Mouse (Mus musculus) cerebellum, adult 8-10 months (tissue): ENCODE measurements around the gene Donson.
"Not testable (repeated sequence)": the region's sequence is repeated elsewhere in the genome, so short reads cannot be mapped to it uniquely, and the experiment has no call there.

Experiments used
- DNase-seq: peaks from one replicate; pipeline ENCODE4 v3.0.0; 2022

Donson gene

DNA sequence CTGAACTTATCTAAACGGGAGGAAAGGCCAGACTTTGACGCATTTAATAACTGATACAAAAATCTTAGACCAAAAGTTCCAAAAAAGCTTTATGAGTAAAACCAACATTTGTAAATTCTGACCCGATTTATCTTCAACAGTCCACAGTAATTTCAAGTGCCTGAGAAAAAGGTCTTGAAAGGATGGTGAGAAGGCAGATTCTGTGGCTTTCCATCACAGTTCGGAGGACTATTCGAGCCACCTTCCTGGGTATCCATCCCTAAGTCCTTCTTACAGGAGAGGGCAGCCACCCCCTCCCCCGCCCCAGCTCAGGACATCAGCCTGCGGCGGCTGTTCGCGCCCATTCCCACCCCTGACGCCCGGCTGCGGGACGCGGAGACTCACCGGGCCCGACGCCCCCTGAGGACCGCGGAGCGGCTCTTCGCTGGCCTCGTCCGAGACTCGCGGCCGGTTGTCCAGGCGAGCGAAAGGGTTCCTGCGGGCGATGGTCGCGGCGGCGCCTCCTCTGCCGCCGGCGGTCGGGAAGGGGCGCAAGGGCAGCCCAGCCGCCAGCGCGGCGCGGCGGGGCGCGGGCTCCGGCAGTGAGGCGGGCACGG is 449 bp downstream of the Donson start:
- no peak for DNase-seq

DNA sequence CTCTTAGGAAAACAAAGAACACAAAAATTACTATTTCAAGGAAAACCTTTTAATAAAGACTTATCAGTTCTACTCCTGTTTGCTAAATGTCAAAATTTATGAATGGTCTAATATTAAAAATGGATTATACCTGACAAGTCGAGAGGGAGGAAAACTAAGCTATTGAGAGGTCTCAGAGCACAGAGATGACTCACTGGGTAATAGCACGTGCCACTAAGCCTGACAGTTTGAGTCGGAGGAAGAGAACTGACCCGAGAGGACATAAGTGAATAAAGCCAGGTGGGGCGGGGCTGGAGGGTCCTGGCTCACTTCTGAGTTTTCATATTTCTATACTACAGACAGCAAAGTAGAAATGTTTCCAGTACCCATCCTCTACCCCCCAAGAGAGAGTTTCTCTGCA is 2.2 kb downstream of the Donson start:
- no peak for DNase-seq

DNA sequence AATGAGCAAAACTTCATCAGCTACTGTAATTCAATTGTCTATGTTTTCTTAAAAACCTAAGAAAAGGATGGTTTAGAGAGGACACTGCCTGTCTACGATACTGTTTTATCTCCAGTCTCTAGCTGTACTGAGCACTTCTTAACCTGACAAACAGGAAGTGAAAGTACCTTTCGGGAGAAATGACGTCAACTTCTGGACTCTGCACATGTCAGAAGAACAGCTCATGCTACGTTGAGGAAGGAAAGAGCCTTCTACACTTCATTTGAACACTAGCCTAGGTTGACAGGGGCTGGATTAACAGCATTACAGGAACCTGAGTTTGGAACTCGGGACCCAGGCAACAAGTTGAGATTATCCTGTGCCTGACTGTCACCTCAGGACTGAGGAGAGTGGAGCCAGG is 3.0 kb downstream of the Donson start:
- no peak for DNase-seq

GRCm38 (mm10) chr16:91680656-91681055 is 7.9 kb downstream of the Donson start:
- no peak for DNase-seq

GRCm38 (mm10) chr16:91678147-91678911 is 10.2 kb downstream of the Donson start:
- DNase-seq, result no peak

GRCm38 (mm10) chr16:91674500-91674899 is 14.1 kb downstream of the Donson start:
- no peak for DNase-seq

GRCm38 (mm10) chr16:91663795-91664194 is 24.8 kb downstream of the Donson start:
- no peak for DNase-seq

- no peak for DNase-seq
Observed at GRCm38 (mm10) chr16:91662336-91662735, 26.2 kb downstream of the Donson start.

- no peak for DNase-seq
Observed at GRCm38 (mm10) chr16:91661397-91661796, 27.2 kb downstream of the Donson start.

GRCm38 (mm10) chr16:91659798-91660197 is 28.8 kb downstream of the Donson start:
- DNase-seq, result no peak

GRCm38 (mm10) chr16:91658471-91658870 is 30.1 kb downstream of the Donson start:
- no peak for DNase-seq

DNA sequence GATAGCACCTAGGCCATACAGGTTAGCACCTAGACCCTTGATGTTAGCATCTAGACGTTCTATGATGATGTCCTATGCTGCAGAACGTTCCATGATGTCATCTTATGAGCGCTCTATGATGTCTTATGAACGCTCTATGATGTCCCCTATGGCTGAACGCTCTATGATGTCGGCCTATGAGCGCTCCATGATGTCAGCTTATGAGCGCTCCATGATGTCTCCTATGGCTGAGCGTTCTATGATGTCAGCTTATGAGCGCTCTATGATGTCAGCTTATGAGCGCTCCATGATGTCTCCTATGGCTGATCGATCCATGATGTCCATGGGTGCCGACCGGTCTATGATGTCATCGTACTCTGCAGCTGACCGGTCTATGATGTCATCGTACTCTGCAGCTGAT is 31.3 kb downstream of the Donson start:
- no peak for DNase-seq

DNA sequence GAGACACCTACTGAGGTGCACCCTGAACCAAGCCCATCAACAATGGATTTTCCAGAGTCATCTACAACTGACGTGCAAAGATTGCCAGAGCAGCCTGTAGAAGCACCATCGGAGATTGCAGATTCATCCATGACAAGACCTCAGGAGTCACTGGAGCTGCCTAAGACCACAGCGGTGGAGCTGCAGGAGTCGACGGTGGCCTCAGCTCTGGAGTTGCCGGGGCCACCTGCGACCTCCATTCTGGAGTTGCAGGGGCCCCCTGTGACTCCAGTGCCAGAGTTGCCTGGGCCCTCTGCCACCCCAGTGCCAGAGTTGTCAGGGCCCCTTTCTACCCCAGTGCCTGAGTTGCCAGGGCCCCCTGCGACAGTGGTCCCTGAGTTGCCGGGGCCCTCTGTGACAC is 33.3 kb downstream of the Donson start:
- DNase-seq, result no peak

- DNase-seq, result no peak
Observed at GRCm38 (mm10) chr16:91652191-91652590, 36.4 kb downstream of the Donson start.

DNA sequence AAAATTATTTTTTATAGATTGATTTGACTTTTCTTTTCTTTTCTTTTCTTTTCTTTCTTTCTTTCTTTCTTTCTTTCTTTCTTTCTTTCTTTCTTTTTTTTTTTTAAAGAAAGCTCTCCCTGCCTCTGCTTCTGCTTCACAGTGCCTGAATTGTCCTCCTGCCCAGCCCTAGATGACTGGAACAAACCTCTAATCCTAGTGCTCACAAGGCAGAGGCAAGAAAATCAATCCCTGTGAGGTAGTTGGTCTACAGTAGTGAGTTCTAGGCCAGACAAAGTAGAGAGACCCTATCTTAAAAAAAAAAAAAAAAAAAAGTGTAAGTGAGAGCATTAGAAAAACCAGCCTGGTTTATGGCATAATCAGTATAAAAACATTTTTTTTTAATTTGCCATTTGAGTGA is 38.8 kb downstream of the Donson start:
- no peak for DNase-seq

DNA sequence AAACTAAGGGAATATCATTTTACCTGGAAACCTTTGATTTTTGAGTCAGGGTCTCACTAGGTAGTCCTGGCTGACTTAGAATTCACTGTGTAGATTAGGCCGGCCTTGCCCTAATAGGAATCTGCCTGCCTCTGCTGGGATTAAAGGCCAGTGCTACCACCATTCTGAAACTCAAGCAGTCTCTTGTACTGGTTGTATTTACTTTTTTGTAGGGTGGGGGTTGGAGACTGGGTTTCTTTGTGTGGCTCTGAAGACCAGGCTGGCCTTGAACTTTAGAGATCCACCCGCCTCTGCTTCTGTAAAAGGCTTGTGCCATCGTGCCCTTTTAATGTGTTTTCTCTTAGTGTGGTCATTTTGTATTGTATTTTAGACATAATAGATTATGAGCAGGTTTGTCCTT is 39.3 kb downstream of the Donson start:
- DNase-seq, result no peak

- DNase-seq, result peak; percentile 66
Observed at GRCm38 (mm10) chr16:91648220-91648550, 40.4 kb downstream of the Donson start.

DNA sequence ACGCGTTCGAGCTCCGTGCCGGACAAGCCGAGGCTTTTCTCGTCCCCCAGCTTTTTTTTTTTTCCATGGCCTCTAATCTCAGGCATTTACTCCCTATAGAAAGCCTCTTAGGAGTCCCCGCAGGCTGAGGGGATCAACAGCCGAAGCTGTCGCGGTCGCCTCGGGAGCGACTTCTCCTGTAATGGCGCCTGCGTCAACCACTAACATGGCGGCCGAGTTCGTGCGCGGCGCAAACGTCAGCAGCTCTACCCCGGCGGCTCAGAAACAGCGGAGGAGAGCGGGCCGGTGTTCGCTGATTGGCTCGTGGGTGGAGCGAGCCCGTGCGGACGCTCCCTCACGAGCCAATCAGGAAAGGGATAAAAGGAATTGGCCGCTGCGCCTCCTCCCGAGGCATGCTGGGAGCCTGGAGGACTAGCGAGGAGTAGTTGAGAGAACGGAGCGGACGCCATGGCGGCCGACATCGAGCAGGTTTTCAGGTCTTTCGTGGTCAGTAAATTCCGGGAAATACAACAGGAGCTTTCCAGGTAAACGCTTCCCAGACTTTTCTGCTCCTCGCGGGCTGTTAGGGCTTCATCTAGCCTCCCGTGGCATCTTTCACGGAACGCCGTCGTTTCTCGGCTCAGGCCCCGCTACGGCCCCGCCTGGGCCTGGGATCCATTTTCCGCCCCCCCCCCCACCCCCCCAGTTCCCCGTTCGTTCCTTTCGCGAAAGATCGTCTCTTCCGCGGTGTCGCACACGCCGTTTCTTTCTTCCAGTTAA is 40.9 kb downstream of the Donson start, which contains the start of gene Son:
Son (plus strand) TSS at position 46 of the 759 bp plus-strand sequence.
- peak; percentile 95 for DNase-seq

DNA sequence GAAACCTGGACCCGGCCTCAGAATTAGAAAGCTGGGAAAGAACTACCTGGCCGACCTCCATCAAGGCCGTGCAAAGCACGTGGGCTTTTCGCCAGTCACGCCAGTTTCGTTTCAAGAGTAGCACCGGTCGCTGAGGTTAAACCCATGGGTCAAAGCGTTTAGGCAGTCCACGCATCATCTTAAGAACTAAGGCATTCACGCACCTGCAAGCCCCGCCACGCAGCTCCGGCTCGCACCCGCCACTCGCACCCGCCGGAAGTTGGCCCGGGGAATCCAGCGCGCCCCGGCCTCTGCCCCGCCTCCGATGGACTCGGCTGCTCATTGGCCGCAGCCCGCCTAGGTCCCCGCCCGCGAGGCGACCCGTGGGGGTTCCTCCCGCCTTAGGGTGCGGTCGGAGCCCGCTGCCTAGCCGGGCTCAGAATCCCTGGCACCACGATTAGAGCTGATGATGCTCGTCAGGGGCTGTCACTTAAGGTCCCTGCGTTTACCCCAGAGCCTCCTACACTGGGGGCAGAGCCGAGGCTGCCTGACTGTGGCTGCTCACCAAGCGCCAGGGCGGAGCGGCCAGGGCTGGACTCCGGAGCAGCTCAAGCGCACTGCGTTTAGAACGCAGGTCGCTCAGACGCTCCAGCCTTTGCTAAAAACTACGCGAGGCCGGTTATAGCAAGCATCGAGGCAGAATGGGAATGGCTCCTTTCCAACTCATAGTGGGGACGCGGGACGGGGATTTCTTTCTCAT is 41.7 kb downstream of the Donson start, which contains the start of gene Gart:
Gart (minus strand) TSS at position 272 of the 739 bp plus-strand sequence.
- peak; percentile 93 for DNase-seq

GRCm38 (mm10) chr16:91645995-91646602 is 42.5 kb downstream of the Donson start:
- DNase-seq, result no peak

DNA sequence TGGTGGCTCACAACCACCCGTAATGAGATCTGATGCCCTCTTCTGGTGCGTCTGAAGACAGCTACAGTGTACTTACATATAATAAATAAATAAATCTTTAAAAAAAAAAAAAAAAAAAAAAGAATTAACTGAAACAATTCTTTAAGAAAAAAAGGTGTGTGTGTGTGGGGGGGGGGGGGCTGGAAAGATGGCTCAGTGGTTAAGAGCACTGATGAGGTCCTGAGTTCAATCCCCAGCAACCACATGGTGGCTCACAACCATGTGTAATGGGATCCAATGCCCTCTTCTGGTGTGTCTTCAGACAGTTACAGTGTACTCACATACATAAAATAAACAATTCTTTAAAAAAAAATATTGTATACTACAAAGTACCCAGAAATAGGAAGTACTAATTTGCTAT is 43.1 kb downstream of the Donson start:
- not testable (repeated sequence) for DNase-seq

DNA sequence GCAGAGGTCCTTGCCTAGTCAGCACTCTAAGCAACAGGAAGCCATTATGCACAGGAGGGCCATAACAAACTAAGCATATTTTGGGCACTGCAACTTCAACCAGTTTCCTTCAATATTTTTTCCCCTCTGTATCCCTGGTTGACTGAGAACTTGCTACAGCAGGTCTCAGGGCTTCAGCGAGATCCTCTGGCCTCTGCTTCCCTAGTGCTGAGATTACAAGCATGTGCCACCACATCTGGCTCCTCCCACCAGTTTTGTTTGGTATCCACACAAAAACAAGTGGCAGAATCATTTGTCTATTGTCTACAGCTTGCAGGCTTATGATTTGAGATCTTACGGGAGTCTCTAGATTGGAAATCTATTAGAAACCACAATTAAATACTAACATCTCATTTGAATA is 43.7 kb downstream of the Donson start:
- no peak for DNase-seq

GRCm38 (mm10) chr16:91640171-91640570 is 48.4 kb downstream of the Donson start:
- no peak for DNase-seq
